Mouse (Mus musculus): Measurements from ENCODE around the gene Fosl2.

Fosl2 gene

DNA sequence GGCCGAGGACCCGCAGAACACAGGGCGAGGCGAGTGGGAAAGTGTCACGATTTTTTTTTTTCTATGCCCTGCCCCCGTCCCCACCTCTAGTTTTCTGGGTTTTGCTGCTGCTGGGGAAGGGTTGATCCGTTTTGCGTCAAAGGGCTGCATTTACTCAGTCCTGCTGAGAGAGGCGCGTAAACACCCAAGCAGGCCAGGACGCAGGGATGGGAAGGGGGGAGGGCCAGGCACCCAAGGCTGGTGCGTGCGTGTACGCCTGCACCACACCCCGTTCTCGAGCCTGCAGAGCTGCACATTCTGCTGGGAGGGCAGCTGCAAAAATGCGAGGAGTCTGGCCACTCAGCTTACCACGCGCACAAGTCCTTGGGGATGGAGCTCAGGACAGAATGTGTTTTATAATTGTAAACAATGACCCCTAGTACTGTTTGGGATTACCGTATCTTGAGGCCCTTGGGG lies 2.0 kb upstream of the Fosl2 start:
- peak; percentile 25 to 48 for DNase-seq (ENCODE audit: low spot score in 2 of 2)

DNA sequence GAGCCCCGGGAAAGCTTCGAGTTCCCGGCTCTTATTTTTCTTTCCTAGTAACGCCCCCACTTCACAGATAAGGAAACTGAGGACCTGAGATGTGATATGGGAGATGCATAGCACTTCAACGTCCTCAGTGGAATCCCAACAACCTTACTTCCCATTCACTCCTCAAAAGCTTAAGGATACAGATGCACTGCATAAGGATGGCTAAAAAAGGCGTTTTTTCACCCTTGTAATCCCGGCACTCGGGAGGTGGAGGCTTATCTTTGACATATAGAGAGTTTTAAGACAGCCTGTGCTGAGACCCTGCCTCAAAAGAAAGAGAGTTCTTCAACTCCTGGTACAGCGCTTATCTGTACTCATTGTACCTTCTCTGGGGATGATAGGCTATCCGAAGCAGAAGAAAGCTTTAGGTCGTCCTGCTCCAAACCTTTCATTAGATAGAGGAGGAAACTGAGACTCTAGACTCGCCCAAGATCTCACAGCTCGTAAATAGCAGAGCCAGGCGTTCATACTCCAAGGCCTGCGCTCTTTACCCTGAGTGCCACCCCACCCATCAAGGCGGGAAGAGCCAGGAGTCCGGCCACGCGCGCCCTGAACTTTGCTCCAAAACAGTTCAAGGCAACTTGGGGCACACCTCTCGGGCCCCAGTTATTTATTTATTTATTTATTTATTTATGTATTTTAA lies 1.4 kb upstream of the Fosl2 start:
- DNase-seq (ENCODE audit: low spot score in 2 of 2) = peak in 1 of 2 experiments; percentile 12

GRCm38 (mm10) chr5:32134903-32135335 lies 682 bp upstream of the Fosl2 start:
- DNase-seq (ENCODE audit: low spot score in 2 of 2) = peak; percentile 76 to 78

DNA sequence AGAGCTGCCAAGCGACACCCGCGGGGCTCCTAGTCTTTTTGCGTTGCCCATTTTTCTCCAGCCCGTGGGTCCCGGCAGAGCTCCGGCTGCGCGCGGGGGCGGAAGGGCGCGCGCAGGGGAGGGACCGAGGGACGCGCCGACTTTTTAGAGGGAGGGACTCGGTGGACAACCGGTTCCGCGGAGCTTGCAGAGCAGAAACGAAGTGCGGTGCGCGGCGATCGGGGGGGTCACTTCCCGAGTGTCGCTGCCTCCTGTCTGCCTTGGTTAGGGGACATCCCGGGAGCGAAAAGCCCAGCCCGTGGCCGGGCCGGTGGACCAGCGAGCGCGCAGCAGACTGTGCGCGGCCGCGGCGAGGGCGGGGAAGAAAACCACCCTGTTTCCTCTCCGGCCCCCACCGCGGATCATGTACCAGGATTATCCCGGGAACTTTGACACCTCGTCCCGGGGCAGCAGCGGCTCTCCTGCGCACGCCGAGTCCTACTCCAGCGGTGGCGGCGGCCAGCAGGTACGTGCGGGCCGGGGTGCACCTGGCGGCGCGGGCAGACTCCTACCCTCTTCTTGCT lies 781 bp downstream of the Fosl2 start:
- peak; percentile 43 to 50 for DNase-seq (ENCODE audit: low spot score in 2 of 2)

GRCm38 (mm10) chr5:32137106-32137522 lies 1.5 kb downstream of the Fosl2 start:
- peak in 1 of 2 experiments; percentile 12 for DNase-seq (ENCODE audit: low spot score in 2 of 2)

GRCm38 (mm10) chr5:32138446-32139195 lies 3.0 kb downstream of the Fosl2 start:
- peak in 1 of 2 experiments; percentile 14 for DNase-seq (ENCODE audit: low spot score in 2 of 2)

GRCm38 (mm10) chr5:32139516-32140037 lies 4.0 kb downstream of the Fosl2 start:
- peak in 1 of 2 experiments; percentile 64 for DNase-seq (ENCODE audit: low spot score in 2 of 2)

DNA sequence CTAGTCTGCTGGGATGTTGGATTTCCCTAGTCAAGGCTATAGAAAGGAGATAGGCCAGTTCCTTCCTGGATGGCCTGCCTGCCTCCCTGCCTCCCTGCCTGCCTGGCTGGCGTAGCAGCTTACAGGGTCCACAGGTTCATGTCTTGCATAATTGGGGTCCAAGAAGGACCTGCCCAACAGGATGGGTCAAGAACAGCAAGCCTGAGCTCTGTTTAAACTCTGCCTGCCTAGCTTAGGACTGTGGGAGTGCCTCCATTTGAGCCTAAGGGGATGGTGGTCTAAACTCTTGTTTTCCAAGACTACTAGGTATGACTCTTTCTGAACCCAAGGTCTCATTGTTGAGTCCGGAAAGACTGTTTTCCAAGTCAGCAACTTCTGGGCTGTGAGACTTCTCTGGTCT lies 6.3 kb downstream of the Fosl2 start:
- no peak for DNase-seq (ENCODE audit: low spot score in 2 of 2)

DNA sequence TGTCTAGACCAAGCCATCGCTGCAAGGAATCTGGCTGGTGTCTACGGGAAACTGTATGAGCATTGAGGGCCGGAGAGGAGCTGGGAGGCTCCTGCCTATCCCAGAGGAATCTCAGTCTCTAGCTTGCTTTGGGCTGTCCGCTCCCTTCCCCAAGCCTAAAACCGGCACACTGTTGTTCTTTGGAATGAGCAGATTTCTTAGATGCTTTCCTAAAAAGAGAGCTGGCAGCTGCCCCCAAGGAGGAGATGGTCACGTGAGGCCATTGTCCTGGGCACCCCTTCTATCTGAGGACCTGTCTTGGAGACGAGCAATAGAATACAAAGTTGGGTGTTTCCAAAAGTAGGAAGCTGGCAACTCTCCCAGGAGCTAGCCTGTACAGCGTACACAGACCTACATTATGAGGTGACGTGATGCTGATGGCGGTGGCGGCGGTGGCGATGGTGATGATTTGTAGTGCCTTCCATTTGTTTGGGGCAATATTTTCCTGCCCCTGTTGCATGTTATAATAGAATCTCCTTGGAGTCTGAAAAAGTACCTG lies 7.9 kb downstream of the Fosl2 start:
- DNase-seq (ENCODE audit: low spot score in 2 of 2) = no peak

DNA sequence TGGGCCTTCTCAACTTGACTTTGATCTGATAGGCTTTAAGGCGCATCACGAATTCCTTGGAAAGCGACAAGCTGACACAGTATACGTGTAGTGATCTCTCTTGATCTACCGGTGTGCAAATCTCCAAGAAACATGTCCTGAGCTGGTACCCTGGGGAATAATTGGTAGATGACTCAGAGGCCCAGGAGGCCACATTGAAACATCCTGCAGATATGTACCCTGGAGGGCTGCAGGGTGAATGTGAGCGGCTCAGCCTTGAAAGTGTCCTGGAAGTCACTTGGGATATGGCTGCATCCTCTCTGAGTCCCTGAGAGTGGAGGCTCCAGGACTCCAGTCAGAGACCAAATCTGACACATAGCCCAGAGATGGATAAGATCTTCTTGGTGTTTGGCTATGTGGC lies 10.7 kb downstream of the Fosl2 start:
- no peak for DNase-seq (ENCODE audit: low spot score in 2 of 2)

- DNase-seq (ENCODE audit: low spot score in 2 of 2) = no peak
Measured at GRCm38 (mm10) chr5:32148593-32148992, 13.0 kb downstream of the Fosl2 start.

GRCm38 (mm10) chr5:32151244-32151643 lies 15.6 kb downstream of the Fosl2 start:
- DNase-seq (ENCODE audit: low spot score in 2 of 2) = no peak

DNA sequence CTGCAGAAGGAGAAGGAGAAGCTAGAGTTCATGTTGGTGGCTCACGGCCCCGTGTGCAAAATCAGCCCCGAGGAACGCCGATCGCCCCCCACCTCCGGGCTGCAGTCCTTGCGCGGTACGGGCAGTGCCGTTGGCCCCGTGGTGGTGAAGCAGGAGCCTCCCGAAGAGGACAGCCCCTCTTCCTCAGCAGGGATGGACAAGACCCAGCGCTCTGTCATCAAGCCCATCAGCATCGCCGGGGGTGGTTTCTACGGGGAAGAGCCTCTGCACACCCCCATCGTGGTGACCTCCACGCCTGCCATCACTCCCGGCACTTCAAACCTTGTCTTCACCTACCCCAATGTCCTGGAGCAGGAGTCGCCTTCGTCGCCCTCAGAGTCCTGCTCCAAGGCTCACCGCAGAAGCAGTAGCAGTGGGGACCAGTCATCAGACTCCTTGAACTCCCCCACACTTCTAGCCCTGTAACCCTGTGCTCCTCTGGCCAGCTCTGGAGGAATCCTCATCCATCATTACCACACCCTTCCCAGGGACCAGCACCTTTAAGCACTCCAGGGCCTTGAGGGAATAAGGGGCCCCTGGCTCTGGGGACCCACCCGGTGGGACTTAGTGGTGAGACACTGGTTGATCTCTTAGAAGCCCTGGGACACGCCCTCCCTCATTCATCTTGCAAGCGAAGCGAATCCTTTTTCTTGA lies 17.3 kb downstream of the Fosl2 start:
- DNase-seq (ENCODE audit: low spot score in 2 of 2) = no peak

DNA sequence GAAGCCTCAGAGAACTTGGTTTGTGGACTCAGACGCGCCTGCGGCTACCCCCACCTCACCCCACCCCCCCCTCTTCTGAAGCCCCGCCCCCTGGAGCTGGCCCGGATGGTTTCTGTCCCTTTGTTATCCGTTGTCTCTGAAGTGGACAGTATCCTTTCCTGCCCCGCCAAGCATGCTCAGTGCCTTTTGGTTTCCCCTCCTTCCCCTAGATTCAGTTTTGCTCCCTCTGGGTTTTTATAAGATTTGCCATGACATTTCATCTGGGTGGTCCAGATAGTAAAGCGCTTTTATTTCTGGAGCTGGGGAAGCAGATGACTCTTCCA lies 17.8 kb downstream of the Fosl2 start:
- DNase-seq (ENCODE audit: low spot score in 2 of 2) = no peak

GRCm38 (mm10) chr5:32153791-32154490 lies 18.3 kb downstream of the Fosl2 start:
- no peak for DNase-seq (ENCODE audit: low spot score in 2 of 2)

DNA sequence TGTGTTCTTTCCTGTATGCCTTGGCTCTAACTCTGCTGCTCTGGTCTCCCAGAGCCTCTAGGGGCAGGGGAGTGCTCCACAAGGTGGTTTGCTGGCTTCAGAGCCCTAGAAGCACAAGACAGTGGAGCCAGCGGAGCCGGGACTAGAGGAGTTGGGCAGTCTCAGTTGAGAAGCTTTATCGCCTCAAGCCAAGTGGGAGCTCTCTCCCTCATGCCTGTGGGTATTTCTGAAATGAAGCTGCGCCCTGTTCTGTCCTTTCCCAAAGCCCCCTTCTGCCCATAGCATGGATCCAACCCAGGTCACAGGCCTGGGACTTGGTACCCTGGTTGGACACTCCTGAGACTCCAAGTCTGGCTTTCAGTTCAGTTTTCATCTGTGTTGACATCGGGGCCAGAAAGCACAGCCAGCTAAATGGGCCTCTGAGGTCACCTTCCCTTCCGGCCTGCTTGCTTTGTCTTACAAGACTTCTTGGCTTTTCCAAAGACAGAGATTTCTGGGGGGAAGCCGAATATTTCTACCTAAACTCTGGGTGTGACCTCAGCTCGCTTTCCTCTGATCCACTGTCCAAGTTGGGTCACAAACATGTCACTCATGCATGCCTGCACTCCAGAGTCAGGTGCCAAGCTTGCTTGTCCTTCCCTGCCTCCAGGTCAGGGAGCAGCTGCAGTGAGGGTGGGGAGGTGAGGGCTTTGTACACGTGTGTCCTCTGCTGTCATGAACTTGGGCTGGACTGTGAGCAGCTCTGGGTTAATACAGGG lies 19.5 kb downstream of the Fosl2 start:
- no peak for DNase-seq (ENCODE audit: low spot score in 2 of 2)

GRCm38 (mm10) chr5:32155927-32156326 lies 20.3 kb downstream of the Fosl2 start:
- DNase-seq (ENCODE audit: low spot score in 2 of 2) = no peak

- DNase-seq (ENCODE audit: low spot score in 2 of 2) = no peak
Measured at GRCm38 (mm10) chr5:32163478-32164043, 28.0 kb downstream of the Fosl2 start.

- no peak for DNase-seq (ENCODE audit: low spot score in 2 of 2)
Measured at GRCm38 (mm10) chr5:32172188-32172587, 36.6 kb downstream of the Fosl2 start.

DNA sequence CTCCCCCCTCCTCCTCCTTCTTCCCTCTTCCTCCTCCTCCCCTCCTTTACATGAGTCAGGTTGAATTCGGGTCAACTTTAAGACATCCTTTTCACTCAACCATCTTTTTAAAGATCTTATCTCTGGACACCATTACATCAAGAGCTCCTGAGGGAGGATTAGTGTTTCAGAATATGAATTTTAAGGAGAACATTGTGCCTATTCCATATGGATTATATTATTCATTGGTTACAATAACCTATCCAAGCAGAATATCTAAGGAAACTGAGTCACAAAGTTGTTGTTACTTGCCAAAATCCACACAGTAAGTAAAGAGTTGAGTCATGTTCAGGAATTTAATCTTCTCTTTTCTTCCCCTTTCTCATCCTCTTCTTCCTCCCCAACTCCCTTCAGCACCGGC lies 41.2 kb downstream of the Fosl2 start:
- DNase-seq (ENCODE audit: low spot score in 2 of 2) = no peak
